Mouse (Mus musculus) embryo, embryonic 11 days (tissue): ENCODE data around the gene Greb1.
A peak's percentile ranks its signal among the peaks of the same experiment; 100 is the strongest.

Source experiments
- DNase-seq: peaks from one replicate; pipeline ENCODE4 v3.0.0-alpha.2; 2015

The Greb1 gene

GRCm38 (mm10) chr12:16669176-16669575 lies 131.5 kb downstream of the Greb1 start:
- no peak for DNase-seq

GRCm38 (mm10) chr12:16665022-16665421 lies 135.7 kb downstream of the Greb1 start:
- DNase-seq: peak; percentile 31

- DNase-seq: no peak
Measured at GRCm38 (mm10) chr12:16662955-16663585, 137.6 kb downstream of the Greb1 start.

GRCm38 (mm10) chr12:16661936-16662335 lies 138.8 kb downstream of the Greb1 start:
- DNase-seq: no peak

GRCm38 (mm10) chr12:16661459-16661858 lies 139.2 kb downstream of the Greb1 start:
- no peak for DNase-seq

GRCm38 (mm10) chr12:16656906-16657875 lies 143.5 kb downstream of the Greb1 start:
- DNase-seq: no peak

- no peak for DNase-seq
Measured at GRCm38 (mm10) chr12:16655604-16656003, 145.1 kb downstream of the Greb1 start.

GRCm38 (mm10) chr12:16653332-16654093 lies 147.2 kb downstream of the Greb1 start, which contains the start of gene Ntsr2:
Ntsr2 (plus strand) TSS chr12:16653382.
- DNase-seq: peak; percentile 78

GRCm38 (mm10) chr12:16649819-16650218 lies 150.9 kb downstream of the Greb1 start:
- DNase-seq: no peak

- DNase-seq: no peak
Measured at GRCm38 (mm10) chr12:16648273-16648672, 152.4 kb downstream of the Greb1 start.

GRCm38 (mm10) chr12:16646780-16647409 lies 153.8 kb downstream of the Greb1 start:
- no peak for DNase-seq

GRCm38 (mm10) chr12:16644698-16645097 lies 156.0 kb downstream of the Greb1 start:
- no peak for DNase-seq

- no peak for DNase-seq
Measured at GRCm38 (mm10) chr12:16643508-16644345, 157.0 kb downstream of the Greb1 start.

- DNase-seq: no peak
Measured at GRCm38 (mm10) chr12:16642000-16642399, 158.7 kb downstream of the Greb1 start.

GRCm38 (mm10) chr12:16640075-16640474 lies 160.6 kb downstream of the Greb1 start:
- no peak for DNase-seq

- DNase-seq: no peak
Measured at GRCm38 (mm10) chr12:16639078-16639771, 161.5 kb downstream of the Greb1 start.

GRCm38 (mm10) chr12:16635816-16636215 lies 164.9 kb downstream of the Greb1 start:
- DNase-seq: no peak

- peak; percentile 78 for DNase-seq
Measured at GRCm38 (mm10) chr12:16634075-16634813, 166.4 kb downstream of the Greb1 start.

- no peak for DNase-seq
Measured at GRCm38 (mm10) chr12:16633235-16633634, 167.5 kb downstream of the Greb1 start.

GRCm38 (mm10) chr12:16631423-16631822 lies 169.3 kb downstream of the Greb1 start:
- DNase-seq: no peak
